In genomic region chr7:112826114-112826911, GRCm38 (mm10) we compare ENCODE assay signal across 10 mouse cellular contexts.
DNase-seq lines count a peak whose midpoint lies in the region; ATAC-seq and TF ChIP-seq lines count a peak whose summit lies in the region.
"Had no signal": no experiment of that assay in that cellular context is flagged by ENCODE, and none has a peak within 500 bp of the region (broad histone marks: within the 10 kb centered on the region; RNA-seq: fewer than 3 reads in every experiment).

No protein-coding gene starts in this region.

- WGBS in forebrain, embryonic 11.5 days, result 10% methylated on average over 17 of the region's 17 CpGs
- WGBS in heart, embryonic 12.5 days, result 10% methylated on average over 17 of the region's 17 CpGs
- 17% methylated on average over 17 of the region's 17 CpGs for WGBS in kidney, embryonic 14.5 days
- 5% methylated on average over 17 of the region's 17 CpGs for WGBS in limb, embryonic 14.5 days
- 5% methylated on average over 17 of the region's 17 CpGs for WGBS in midbrain, embryonic 16.5 days
- WGBS in stomach, embryonic 16.5 days, result 6% methylated on average over 17 of the region's 17 CpGs

- peak overlapping the region; percentile 87 for H3K27ac ChIP-seq in forebrain, embryonic 11.5 days (ENCODE audit: low read depth, low read length)
- H3K27ac ChIP-seq in heart, embryonic 12.5 days (ENCODE audit: poor library complexity, severe bottlenecking), result peak overlapping the region; percentile 98
- H3K27ac ChIP-seq in kidney, embryonic 14.5 days (ENCODE audit: low read depth, low read length), result peak overlapping the region; percentile 85
- peak overlapping the region; percentile 67 for H3K27ac ChIP-seq in limb, embryonic 14.5 days (replicated peaks; ENCODE audit: low read depth, low read length)
- H3K27ac ChIP-seq in midbrain, embryonic 16.5 days (ENCODE audit: low read length), result peak overlapping the region; percentile 82
- peak overlapping the region; percentile 93 for H3K27ac ChIP-seq in stomach, embryonic 16.5 days (ENCODE audit: low read length)
- H3K27ac ChIP-seq: macrophage had no signal

- peak overlapping the region; percentile 3; the same call in 1 of the 2 replicates for H3K4me3 ChIP-seq in forebrain, embryonic 11.5 days (ENCODE audit: low read depth, low read length)
- H3K4me3 ChIP-seq in heart, embryonic 12.5 days, result peak overlapping the region; percentile 5
- H3K4me3 ChIP-seq in kidney, embryonic 14.5 days (ENCODE audit: low read length), result no peak overlapping the region
- H3K4me3 ChIP-seq in limb, embryonic 14.5 days (replicated peaks; ENCODE audit: low read length), result no peak overlapping the region
- no peak overlapping the region for H3K4me3 ChIP-seq in midbrain, embryonic 16.5 days (ENCODE audit: low read depth, low read length)
- 0 out of 2 replicates have a peak overlapping the region, but pooled peaks have one; percentile 2 for H3K4me3 ChIP-seq in stomach, embryonic 16.5 days (replicated peaks; ENCODE audit: low read length)

- H3K9ac ChIP-seq in forebrain, embryonic 11.5 days (ENCODE audit: low read length), result peak overlapping the region; percentile 4; the same call in 1 of the 2 replicates
- peak overlapping the region; percentile 31 for H3K9ac ChIP-seq in heart, embryonic 12.5 days
- H3K9ac ChIP-seq in kidney, embryonic 14.5 days (ENCODE audit: low read depth, low read length), result no peak overlapping the region; the same call in 1 of the 2 replicates
- H3K9ac ChIP-seq in limb, embryonic 14.5 days (ENCODE audit: low read depth, low read length, severe bottlenecking), result no peak overlapping the region
- peak overlapping the region; percentile 22; the same call in 1 of the 2 replicates for H3K9ac ChIP-seq in midbrain, embryonic 16.5 days (ENCODE audit: low read depth, low read length)
- H3K9ac ChIP-seq in stomach, embryonic 16.5 days (ENCODE audit: low read length), result peak overlapping the region; percentile 15

- peak; percentile 93 for ATAC-seq in forebrain, embryonic 11.5 days (replicated peaks; ENCODE audit: low FRiP score)
- ATAC-seq in heart, embryonic 12.5 days (ENCODE audit: insufficient number of reproducible peaks, low FRiP score), result peak; percentile 67
- peak; percentile 83 for ATAC-seq in kidney, embryonic 14.5 days (ENCODE audit: low FRiP score, low TSS enrichment)
- ATAC-seq in limb, embryonic 14.5 days (ENCODE audit: low FRiP score, low read depth), result peak; percentile 78
- peak; percentile 88 for ATAC-seq in midbrain, embryonic 16.5 days
- ATAC-seq in stomach, embryonic 16.5 days (ENCODE audit: insufficient read depth, low FRiP score), result peak; percentile 93
- ATAC-seq: Patski had no signal

- H3K9me3 ChIP-seq in forebrain, embryonic 11.5 days (ENCODE audit: control insufficient read depth, low read length), result no peaks in the 10 kb centered on the region
- H3K9me3 ChIP-seq in heart, embryonic 12.5 days (replicated peaks), result no peaks in the 10 kb centered on the region
- H3K9me3 ChIP-seq in kidney, embryonic 14.5 days (ENCODE audit: control insufficient read depth, low read length), result no peaks in the 10 kb centered on the region
- no peaks in the 10 kb centered on the region for H3K9me3 ChIP-seq in limb, embryonic 14.5 days (ENCODE audit: control insufficient read depth, low read length)
- H3K9me3 ChIP-seq in midbrain, embryonic 16.5 days (replicated peaks; ENCODE audit: control insufficient read depth, low read length, poor library complexity, severe bottlenecking), result no peaks in the 10 kb centered on the region
- H3K9me3 ChIP-seq in stomach, embryonic 16.5 days (replicated peaks; ENCODE audit: control insufficient read depth, low read length), result no peaks in the 10 kb centered on the region

- peak overlapping the region; percentile 35; the same call in 1 of the 2 replicates for H3K4me2 ChIP-seq in forebrain, embryonic 11.5 days (ENCODE audit: low read depth, low read length, severe bottlenecking)
- H3K4me2 ChIP-seq in heart, embryonic 12.5 days, result peak overlapping the region; percentile 56
- H3K4me2 ChIP-seq in kidney, embryonic 14.5 days (replicated peaks; ENCODE audit: low read depth, low read length), result peak overlapping the region; percentile 9
- peak overlapping the region; percentile 36 for H3K4me2 ChIP-seq in limb, embryonic 14.5 days (replicated peaks; ENCODE audit: low read depth, low read length, severe bottlenecking)
- H3K4me2 ChIP-seq in midbrain, embryonic 16.5 days (ENCODE audit: low read length), result peak overlapping the region; percentile 32
- peak overlapping the region; percentile 38 for H3K4me2 ChIP-seq in stomach, embryonic 16.5 days (ENCODE audit: low read depth, low read length)

- H3K36me3 ChIP-seq in forebrain, embryonic 11.5 days (ENCODE audit: control insufficient read depth, insufficient read depth, low read length), result no peaks in the 10 kb centered on the region
- no peaks in the 10 kb centered on the region for H3K36me3 ChIP-seq in heart, embryonic 12.5 days
- H3K36me3 ChIP-seq in kidney, embryonic 14.5 days (ENCODE audit: control insufficient read depth, insufficient read depth, low read length), result no peaks in the 10 kb centered on the region
- H3K36me3 ChIP-seq in limb, embryonic 14.5 days (ENCODE audit: control insufficient read depth, insufficient read depth, low read length), result no peaks in the 10 kb centered on the region
- H3K36me3 ChIP-seq in midbrain, embryonic 16.5 days (ENCODE audit: control insufficient read depth, insufficient read depth, low read length), result no peaks in the 10 kb centered on the region
- H3K36me3 ChIP-seq in stomach, embryonic 16.5 days (ENCODE audit: control insufficient read depth, insufficient read depth, low read length), result no peaks in the 10 kb centered on the region

- no peak for TF ChIP-seq POLR2A in limb, embryonic 14.5 days (IDR thresholded peaks at IDR 0.05; ENCODE audit: borderline replicate concordance, extremely low read depth, insufficient read depth, insufficient read length)

- peak; percentile 50 for DNase-seq in NIH3T3 (ENCODE audit: low read depth)
- DNase-seq in forebrain, embryonic 11.5 days (ENCODE audit: low spot score), result peak; percentile 89
- peak; percentile 74 for DNase-seq in limb, embryonic 14.5 days (ENCODE audit: low spot score)
- no peak for DNase-seq in B cell, adult 2 months

- H3K27me3 ChIP-seq in forebrain, embryonic 11.5 days (ENCODE audit: control insufficient read depth, insufficient read depth, low read length), result no peaks in the 10 kb centered on the region
- no peaks in the 10 kb centered on the region for H3K27me3 ChIP-seq in heart, embryonic 12.5 days (replicated peaks)
- no peaks in the 10 kb centered on the region for H3K27me3 ChIP-seq in kidney, embryonic 14.5 days (ENCODE audit: control insufficient read depth, insufficient read depth, low read length)
- H3K27me3 ChIP-seq in limb, embryonic 14.5 days (ENCODE audit: control insufficient read depth, insufficient read depth, low read length), result no peaks in the 10 kb centered on the region
- H3K27me3 ChIP-seq in midbrain, embryonic 16.5 days (ENCODE audit: control insufficient read depth, insufficient read depth, low read depth, low read length), result no peaks in the 10 kb centered on the region
- H3K27me3 ChIP-seq in stomach, embryonic 16.5 days (ENCODE audit: control insufficient read depth, insufficient read depth, low read length), result no peaks in the 10 kb centered on the region
- H3K27me3 ChIP-seq: Patski had no signal

- H3K4me1 ChIP-seq in forebrain, embryonic 11.5 days (replicated peaks; ENCODE audit: control insufficient read depth, insufficient read depth, low read length), result peaks cover 34% of the 10 kb centered on the region
- peaks cover 81% of the 10 kb centered on the region for H3K4me1 ChIP-seq in heart, embryonic 12.5 days (replicated peaks)
- H3K4me1 ChIP-seq in kidney, embryonic 14.5 days (ENCODE audit: control insufficient read depth, insufficient read depth, low read length), result peaks cover 55% of the 10 kb centered on the region
- H3K4me1 ChIP-seq in limb, embryonic 14.5 days (ENCODE audit: control insufficient read depth, insufficient read depth, low read length), result peaks cover 65% of the 10 kb centered on the region
- peaks cover 37% of the 10 kb centered on the region for H3K4me1 ChIP-seq in midbrain, embryonic 16.5 days (ENCODE audit: control insufficient read depth, insufficient read depth, low read length)
- peaks cover 72% of the 10 kb centered on the region for H3K4me1 ChIP-seq in stomach, embryonic 16.5 days (ENCODE audit: control insufficient read depth, insufficient read depth, low read length)

Comparison
In these comparisons a context has a peak if more than half of its experiments do, and no peak if none do; other contexts are left out.
1. DNase-seq: peak in NIH3T3 (single experiment), forebrain, embryonic 11.5 days (single experiment) and limb, embryonic 14.5 days (single experiment); none in B cell, adult 2 months (0 of 2).
2. H3K4me3 ChIP-seq: peak in forebrain, embryonic 11.5 days (single experiment), heart, embryonic 12.5 days (single experiment) and stomach, embryonic 16.5 days (single experiment); none in kidney, embryonic 14.5 days (single experiment), limb, embryonic 14.5 days (single experiment) and midbrain, embryonic 16.5 days (single experiment).
3. H3K9ac ChIP-seq: peak in forebrain, embryonic 11.5 days (single experiment), heart, embryonic 12.5 days (single experiment), midbrain, embryonic 16.5 days (single experiment) and stomach, embryonic 16.5 days (single experiment); none in kidney, embryonic 14.5 days (single experiment) and limb, embryonic 14.5 days (single experiment).
4. Peak in every context shown above with its lines, with median percentiles within 50 percentile points of each other: ATAC-seq, H3K27ac ChIP-seq and H3K4me2 ChIP-seq.